Mouse (Mus musculus) kidney, embryonic 16.5 days (tissue): Measurements from ENCODE around the gene S1pr5. TPM values are rescaled to one million over a fixed set of nuclear protein-coding genes. Genes with fewer than 3 reads are reported as not detected.
"Not testable (repeated sequence)": the region's sequence is repeated elsewhere in the genome, so short reads cannot be mapped to it uniquely, and the experiment has no call there.

Experiments
- ATAC-seq: fragments of 200-750 bp; cut with Nextera tagmentation; 2 replicates; pipeline ENCODE4 v1.8.0; 2017; ENCODE audit warnings: moderate TSS enrichment; ENCODE audit not compliant: low FRiP score, low TSS enrichment
- H3K27ac ChIP-seq: fragments of 300-500 bp; sonication (generic); 2 replicates; pipeline ENCODE4 v1.5.1; 2014; ENCODE audit warnings: low read length
- H3K27me3 ChIP-seq: fragments of 300-500 bp; sonication (generic); 2 replicates; pipeline ENCODE4 v1.6.1; 2014; ENCODE audit warnings: low read length, control low read depth, mixed read lengths; ENCODE audit not compliant: insufficient read depth
- H3K36me3 ChIP-seq: fragments of 300-500 bp; sonication (generic); 2 replicates; pipeline ENCODE4 v1.6.1; 2014; ENCODE audit warnings: low read length, control low read depth, mixed read lengths; ENCODE audit not compliant: insufficient read depth
- H3K4me1 ChIP-seq: fragments of 300-500 bp; sonication (generic); 2 replicates; pipeline ENCODE4 v1.6.1; 2014; ENCODE audit warnings: low read length, control low read depth, mixed read lengths; ENCODE audit not compliant: insufficient read depth
- H3K4me2 ChIP-seq: fragments of 300-500 bp; sonication (generic); replicated peaks from 2 replicates; pipeline ENCODE4 v1.6.1; 2014; ENCODE audit warnings: low read depth, low read length
- H3K4me3 ChIP-seq: fragments of 300-500 bp; sonication (generic); 2 replicates; pipeline ENCODE4 v1.5.1; 2014; ENCODE audit warnings: mild to moderate bottlenecking, low read length
- H3K9ac ChIP-seq: fragments of 300-500 bp; sonication (generic); replicated peaks from 2 replicates; pipeline ENCODE4 v1.6.1; 2014; ENCODE audit warnings: low read length
- H3K9me3 ChIP-seq: fragments of 300-500 bp; sonication (generic); 2 replicates; pipeline ENCODE4 v1.6.1; 2016; ENCODE audit warnings: low read length, control low read depth
- WGBS: fragments of 180-500 bp; shearing (Covaris S2); extraction: QIAGEN DNeasy Blood & Tissue Kit; methylation state at CpG from one replicate; pipeline ENCODE4 v1.1.7; 2014; 5-methylcytosine and 5-hydroxymethylcytosine counted together
- polyA plus RNA-seq: library from polyadenylated mRNA; unstranded; fragments of >200 nt; fragmentation: Nextera tagmentation; extraction: Ambion mirVana; gene quantifications from 2 replicates; pipeline ENCODE4 v1.2.1, GENCODE M21; 2015

The S1pr5 gene
- polyA plus RNA-seq, 1 experiment from 2014 or later = 0.14 TPM

DNA sequence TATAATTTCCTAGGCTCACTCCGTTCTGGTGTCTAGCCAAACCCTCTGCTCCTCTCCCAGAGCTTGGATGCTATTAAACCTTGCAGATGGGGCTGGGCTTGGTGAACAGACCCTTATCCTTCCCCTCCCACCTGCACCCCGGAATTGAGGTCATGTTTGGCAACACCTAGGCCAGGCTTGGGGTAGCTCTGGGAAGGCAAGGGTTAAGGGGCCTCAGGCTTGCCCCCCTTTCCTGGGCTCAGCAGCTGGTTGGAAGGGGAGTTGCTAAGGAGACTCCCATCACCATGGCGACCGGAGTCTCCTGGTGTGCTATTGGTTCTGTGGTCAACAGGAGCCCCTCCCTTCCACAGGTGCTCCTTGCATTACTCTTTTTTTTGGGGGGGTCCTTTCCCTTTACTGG lies 50.3 kb downstream of the S1pr5 start:
- WGBS = 26% methylated on average over 4 of the region's 4 CpGs
- H3K4me2 ChIP-seq = peak overlapping the region; percentile 54; the same call in 1 of the 2 replicates
- ATAC-seq = no peak

DNA sequence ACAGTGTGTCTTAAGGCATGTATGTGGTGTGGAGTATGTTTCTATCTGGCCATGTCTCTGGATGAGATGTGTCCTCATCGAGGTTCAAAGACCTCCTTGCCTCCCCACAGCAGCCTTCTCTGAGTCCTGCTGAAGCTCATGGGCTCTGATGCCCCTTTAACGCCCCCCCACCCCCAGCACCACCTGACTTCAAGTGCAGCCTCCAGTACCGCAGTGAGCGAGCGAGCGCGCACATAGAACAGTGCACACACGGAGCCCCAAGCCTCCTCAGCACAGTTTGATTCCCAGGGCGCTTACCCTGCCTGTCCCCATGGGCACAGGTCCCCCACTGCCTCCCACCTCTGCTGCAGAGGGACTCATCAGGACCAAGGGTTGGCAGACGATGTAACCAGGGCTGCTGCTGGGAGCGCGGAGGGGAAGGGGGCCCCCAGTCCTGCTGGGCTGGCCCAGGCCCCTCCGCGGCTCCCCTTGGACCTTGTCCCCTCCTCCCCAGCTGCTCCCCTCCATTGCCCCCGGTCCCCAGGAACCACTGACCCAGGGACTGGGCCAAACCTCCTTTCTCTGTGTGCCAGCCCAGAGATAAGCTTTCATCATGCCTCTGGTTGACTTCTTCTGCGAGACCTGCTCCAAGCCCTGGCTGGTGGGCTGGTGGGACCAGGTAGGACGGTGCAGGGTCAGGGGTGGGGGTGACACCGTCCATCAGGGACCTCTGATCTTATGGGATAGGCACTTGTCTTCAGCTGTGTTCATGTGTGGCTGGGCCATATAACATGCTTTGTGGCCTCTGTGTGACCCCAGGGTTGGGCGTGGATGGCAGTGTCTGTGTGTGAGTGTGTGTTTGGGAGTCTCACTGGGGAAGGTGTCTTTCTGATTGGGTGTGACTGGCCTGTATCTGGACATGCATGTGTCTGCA lies 51.5 kb downstream of the S1pr5 start:
- H3K27me3 ChIP-seq = no peaks in the 10 kb centered on the region
- peak overlapping the region; percentile 54 for H3K4me2 ChIP-seq
- peak overlapping the region; percentile 40 for H3K4me3 ChIP-seq
- peak; percentile 68 for ATAC-seq
- peaks cover 16% of the 10 kb centered on the region for H3K4me1 ChIP-seq
- H3K36me3 ChIP-seq = peaks cover 8% of the 10 kb centered on the region
- no peaks in the 10 kb centered on the region for H3K9me3 ChIP-seq
- peak overlapping the region; percentile 59 for H3K9ac ChIP-seq
- H3K27ac ChIP-seq = 0 out of 2 replicates have a peak overlapping the region, but pooled peaks have one; percentile 29
- 27% methylated on average over 18 of the region's 19 CpGs for WGBS

More for the DNA sequence above, 50.3 kb downstream of the S1pr5 start:
- Histone ChIP-seq H3K27me3 (no peaks in the 10 kb centered on the region), H3K9ac (no peak overlapping the region), H3K4me1 (peaks cover 18% of the 10 kb centered on the region), H3K9me3 (no peaks in the 10 kb centered on the region), H3K4me3 (no peak overlapping the region), H3K27ac (no peak overlapping the region), H3K36me3 (peaks cover 5% of the 10 kb centered on the region)

GRCm38 (mm10) chr9:21195736-21196505 lies 52.3 kb downstream of the S1pr5 start:
- H3K4me1 ChIP-seq = peaks cover 16% of the 10 kb centered on the region
- not testable (repeated sequence) for H3K4me3 ChIP-seq, H3K4me2 ChIP-seq, H3K27ac ChIP-seq, H3K9me3 ChIP-seq, H3K9ac ChIP-seq, H3K36me3 ChIP-seq, H3K27me3 ChIP-seq
- peak; percentile 49; the same call in 1 of the 2 replicates for ATAC-seq
- WGBS = 56% methylated on average over 7 of the region's 7 CpGs

DNA sequence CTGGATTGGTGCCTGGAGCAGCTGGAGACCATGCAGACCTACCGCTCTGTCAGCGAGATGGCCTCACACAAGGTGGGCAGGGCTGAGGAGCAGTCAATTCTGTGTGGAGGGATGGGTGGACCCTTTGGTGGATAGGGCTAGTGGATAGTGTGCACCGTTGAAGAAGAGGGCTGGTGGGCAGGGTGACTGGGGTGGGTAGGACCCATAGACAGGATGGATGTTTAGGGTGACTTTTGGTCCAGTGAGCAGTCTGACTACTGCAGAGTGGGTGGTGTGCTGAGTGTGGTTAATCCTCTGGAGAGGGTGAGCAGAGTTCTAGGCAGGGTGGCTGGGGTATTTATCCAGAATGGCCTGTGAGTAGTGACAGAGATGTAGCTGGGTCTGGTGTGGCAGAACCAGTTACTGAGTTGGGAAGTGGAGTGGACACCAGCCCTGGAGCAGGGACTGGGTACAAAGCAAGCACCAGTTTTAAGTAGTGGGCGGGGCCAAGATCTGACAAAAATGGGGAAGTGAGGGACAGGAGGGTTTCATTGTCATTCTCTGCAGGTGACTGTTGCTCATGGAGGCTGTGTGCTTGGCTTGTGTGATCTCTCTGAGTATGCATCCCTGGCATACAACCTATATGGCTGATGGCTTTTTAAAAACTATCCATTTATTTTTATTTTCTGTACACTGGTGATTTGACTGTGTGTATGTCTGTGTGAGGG lies 53.3 kb downstream of the S1pr5 start:
- Histone ChIP-seq H3K9me3 (no peaks in the 10 kb centered on the region), H3K27me3 (no peaks in the 10 kb centered on the region), H3K4me1 (peaks cover 16% of the 10 kb centered on the region), H3K27ac (no peak overlapping the region), H3K4me2 (no peak overlapping the region), H3K36me3 (peaks cover 8% of the 10 kb centered on the region), H3K4me3 (no peak overlapping the region), H3K9ac (no peak overlapping the region)
- 84% methylated on average over 4 of the region's 4 CpGs for WGBS
- no peak for ATAC-seq

DNA sequence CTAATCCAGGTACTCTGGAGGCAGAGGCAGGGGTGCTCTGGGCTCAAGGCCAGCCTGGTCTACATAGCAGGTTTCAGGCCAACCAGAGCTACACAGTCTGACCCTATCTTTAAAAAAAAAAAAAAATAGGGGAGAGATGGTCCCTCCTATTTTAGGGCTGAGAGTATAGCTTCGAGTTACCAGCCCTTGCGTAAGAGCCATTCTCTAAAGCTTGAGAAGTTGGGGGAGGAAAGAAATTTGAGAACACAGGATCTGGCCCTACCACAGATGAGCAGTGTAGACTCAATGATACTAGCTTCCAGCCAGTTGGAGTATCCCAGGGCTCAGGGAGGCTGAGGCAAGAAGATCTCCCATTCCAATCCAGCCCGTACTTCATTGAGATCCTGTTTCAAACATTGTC lies 54.5 kb downstream of the S1pr5 start:
- Histone ChIP-seq H3K4me1 (peaks cover 16% of the 10 kb centered on the region), H3K4me2 (no peak overlapping the region), H3K36me3 (peaks cover 6% of the 10 kb centered on the region; the same call in 1 of the 2 replicates), H3K9ac (no peak overlapping the region), H3K27ac (no peak overlapping the region), H3K27me3 (no peaks in the 10 kb centered on the region), H3K9me3 (no peaks in the 10 kb centered on the region), H3K4me3 (no peak overlapping the region)
- 75% methylated on average over 3 of the region's 3 CpGs for WGBS
- no peak for ATAC-seq

Other genes starting within 250 kb of the S1pr5 start
- gene Mrpl4, start 245.7 kb downstream of the S1pr5 start, polyA plus RNA-seq = 161 and 169 TPM in 2 replicates
- gene Icam1, start 232.5 kb downstream of the S1pr5 start, polyA plus RNA-seq = 14.2 and 18.0 TPM in 2 replicates
- gene Icam4, start 219.1 kb downstream of the S1pr5 start, polyA plus RNA-seq = 0.84 and 0.91 TPM in 2 replicates
- gene Icam5, start 216.4 kb downstream of the S1pr5 start, polyA plus RNA-seq = 0.39 and 0.45 TPM in 2 replicates
- 0.59 and 0.64 TPM in 2 replicates for gene Zglp1, start 181.3 kb downstream of the S1pr5 start, polyA plus RNA-seq
- gene Gm49373, start 175.3 kb downstream of the S1pr5 start, polyA plus RNA-seq = 0.77 and 0.84 TPM in 2 replicates
- gene Fdx1l, start 174.8 kb downstream of the S1pr5 start, polyA plus RNA-seq = 56.1 and 65.7 TPM in 2 replicates
- gene Gm38431, start 156.4 kb downstream of the S1pr5 start, polyA plus RNA-seq = 2.1 and 3.7 TPM in 2 replicates
- 66.8 and 78.7 TPM in 2 replicates for gene Raver1, start 156.4 kb downstream of the S1pr5 start, polyA plus RNA-seq
- 16.1 and 16.3 TPM in 2 replicates for gene Tyk2, start 117.2 kb downstream of the S1pr5 start, polyA plus RNA-seq
- gene Cdc37, start 98.5 kb downstream of the S1pr5 start, polyA plus RNA-seq = 359 and 386 TPM in 2 replicates
- gene Pde4a, start 82.7 kb downstream of the S1pr5 start, polyA plus RNA-seq = 14.3 and 15.3 TPM in 2 replicates
- gene Keap1, start 9.1 kb downstream of the S1pr5 start, polyA plus RNA-seq = 67.4 and 68.1 TPM in 2 replicates
- gene Atg4d, start 16.9 kb upstream of the S1pr5 start, polyA plus RNA-seq = 58.7 and 64.1 TPM in 2 replicates
- gene Kri1, start 39.5 kb upstream of the S1pr5 start, polyA plus RNA-seq = 14.6 and 20.0 TPM in 2 replicates
- 50.9 and 51.7 TPM in 2 replicates for gene Cdkn2d, start 43.0 kb upstream of the S1pr5 start, polyA plus RNA-seq
- 45.2 and 48.9 TPM in 2 replicates for gene Ap1m2, start 63.9 kb upstream of the S1pr5 start, polyA plus RNA-seq
- gene Slc44a2, start 72.3 kb upstream of the S1pr5 start, polyA plus RNA-seq = 116 and 122 TPM in 2 replicates
- 208 and 220 TPM in 2 replicates for gene Ilf3, start 119.4 kb upstream of the S1pr5 start, polyA plus RNA-seq
- 62.8 and 64.5 TPM in 2 replicates for gene Qtrt1, start 163.4 kb upstream of the S1pr5 start, polyA plus RNA-seq
- gene Dnm2, start 176.5 kb upstream of the S1pr5 start, polyA plus RNA-seq = 85.7 and 92.4 TPM in 2 replicates